ENCODE assay signal across 11 mouse cellular contexts in the genomic region with DNA sequence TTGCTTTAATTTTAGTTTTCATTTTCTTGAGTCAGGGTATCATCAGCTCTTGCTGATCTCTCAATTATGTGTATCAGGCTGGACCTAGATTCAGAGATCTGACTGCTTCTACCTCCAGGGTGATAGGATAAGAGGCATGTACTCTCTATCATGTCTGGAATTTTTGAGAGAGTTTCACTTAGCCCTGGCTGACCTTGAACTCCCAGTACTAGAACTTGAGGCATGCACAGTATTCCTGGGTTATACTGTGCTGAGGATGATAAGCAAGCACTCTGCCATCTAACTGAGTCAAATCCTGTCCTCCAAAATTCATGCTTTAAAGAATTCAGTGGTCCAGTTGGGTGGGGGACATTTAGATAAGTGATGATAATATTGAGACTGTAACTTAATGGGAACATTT. TPM values are rescaled to one million over a fixed set of nuclear protein-coding genes. Genes with fewer than 3 reads are reported as not detected.
DNase-seq lines count a peak whose midpoint lies in the region; ATAC-seq and TF ChIP-seq lines count a peak whose summit lies in the region.
"Had no signal": no experiment of that assay in that cellular context is flagged by ENCODE, and none has a peak within 500 bp of the region (broad histone marks: within the 10 kb centered on the region; RNA-seq: fewer than 3 reads in every experiment).

No protein-coding gene starts in this region.

- peaks cover 22% of the 10 kb centered on the region for H3K36me3 ChIP-seq in heart, embryonic 10.5 days
- H3K36me3 ChIP-seq in lung, embryonic 16.5 days (ENCODE audit: control insufficient read depth, insufficient read depth, low read length), result peaks cover 6% of the 10 kb centered on the region
- peaks cover 21% of the 10 kb centered on the region for H3K36me3 ChIP-seq in liver, embryonic 15.5 days (replicated peaks)

- ATAC-seq in lung, embryonic 16.5 days (ENCODE audit: low read depth), result no peak
- no peak for ATAC-seq in liver, embryonic 15.5 days (ENCODE audit: insufficient read depth)
- no peak for ATAC-seq in erythroid progenitor cell, adult 5-6 weeks (replicated peaks; ENCODE audit: low FRiP score, poor library complexity, severe bottlenecking)
- no peak for ATAC-seq in cerebellum, adult (ENCODE audit: insufficient number of reproducible peaks, low FRiP score, low TSS enrichment)

- H3K4me1 ChIP-seq in heart, embryonic 10.5 days, result peaks cover 13% of the 10 kb centered on the region
- peaks cover 11% of the 10 kb centered on the region for H3K4me1 ChIP-seq in lung, embryonic 16.5 days (replicated peaks; ENCODE audit: control insufficient read depth, insufficient read depth, low read length)
- no peaks in the 10 kb centered on the region for H3K4me1 ChIP-seq in embryonic fibroblast, embryonic 13.5 days (ENCODE audit: control insufficient read depth, insufficient read depth, low read length)
- peaks cover 29% of the 10 kb centered on the region for H3K4me1 ChIP-seq in liver, embryonic 15.5 days (replicated peaks)

- no peaks in the 10 kb centered on the region for H3K27me3 ChIP-seq in heart, embryonic 10.5 days (ENCODE audit: insufficient read depth, poor library complexity, severe bottlenecking)
- no peaks in the 10 kb centered on the region for H3K27me3 ChIP-seq in lung, embryonic 16.5 days (ENCODE audit: control insufficient read depth, insufficient read depth, low read depth, low read length)
- H3K27me3 ChIP-seq in liver, embryonic 15.5 days, result no peaks in the 10 kb centered on the region

- peak overlapping the region; percentile 93 for H3K4me3 ChIP-seq in heart, embryonic 10.5 days
- H3K4me3 ChIP-seq in lung, embryonic 16.5 days (ENCODE audit: low read length), result no peak overlapping the region
- peak overlapping the region; percentile 80 for H3K4me3 ChIP-seq in embryonic fibroblast, embryonic 13.5 days (ENCODE audit: insufficient read depth, low read length)
- H3K4me3 ChIP-seq in liver, embryonic 15.5 days (replicated peaks), result peak overlapping the region; percentile 93

- TF ChIP-seq POLR2A in embryonic fibroblast, embryonic 13.5 days (IDR thresholded peaks at IDR 0.05; ENCODE audit: low read depth, low read length), result no peak

- H3K27ac ChIP-seq in heart, embryonic 10.5 days, result no peak overlapping the region
- H3K27ac ChIP-seq in lung, embryonic 16.5 days (ENCODE audit: low read length), result 0 out of 2 replicates have a peak overlapping the region, but pooled peaks have one; percentile 13
- H3K27ac ChIP-seq in embryonic fibroblast, embryonic 13.5 days (ENCODE audit: insufficient read depth, low read length), result no peak overlapping the region
- peak overlapping the region; percentile 99; the same call in 1 of the 2 replicates for H3K27ac ChIP-seq in liver, embryonic 15.5 days (replicated peaks)

- TF ChIP-seq CTCF in embryonic fibroblast, embryonic 13.5 days (IDR thresholded peaks at IDR 0.05; ENCODE audit: borderline replicate concordance, insufficient read depth, low read length), result no peak

- no peak for DNase-seq in heart, embryonic 10.5 days (ENCODE audit: low spot score)
- DNase-seq in heart, adult 8-10 months (ENCODE audit: low spot score), result no peak
- no peak for DNase-seq in lung, postnatal 10 days
- DNase-seq: cerebellum, adult 8-10 months; gastrocnemius, postnatal 36 days; layer of hippocampus, postnatal 36 days had no signal

- H3K9me3 ChIP-seq in heart, embryonic 10.5 days, result no peaks in the 10 kb centered on the region
- no peaks in the 10 kb centered on the region for H3K9me3 ChIP-seq in lung, embryonic 16.5 days (ENCODE audit: control insufficient read depth, low read length)
- H3K9me3 ChIP-seq in liver, embryonic 15.5 days (replicated peaks), result no peaks in the 10 kb centered on the region

- no peak overlapping the region for H3K9ac ChIP-seq in lung, embryonic 16.5 days (ENCODE audit: low read length)
- H3K9ac ChIP-seq in liver, embryonic 15.5 days, result 0 out of 2 replicates have a peak overlapping the region, but pooled peaks have one; percentile 6

- peak overlapping the region; percentile 86 for H3K4me2 ChIP-seq in lung, embryonic 16.5 days (ENCODE audit: low read depth, low read length)
- H3K4me2 ChIP-seq in liver, embryonic 15.5 days, result peak overlapping the region; percentile 80

RNA-seq across cellular contexts. Expression of a gene that starts 11.4 kb away (rescaled TPM):
- polyA plus RNA-seq in heart, embryonic 10.5 days (2016; fragmentation: Nextera tagmentation; extraction: Ambion mirVana), result 39.8 and 54.8 TPM in 2 replicates
- 10 to 100 TPM; 25.1 to 41.8 (median 30.5) TPM for total RNA-seq in heart, adult 8-10 months (2022)
- 56.1 and 57.9 TPM in 2 replicates for polyA plus RNA-seq in lung, embryonic 16.5 days (2015; fragmentation: Nextera tagmentation; extraction: Ambion mirVana)
- 49.3 and 52.0 TPM in 2 replicates for polyA plus RNA-seq in embryonic fibroblast, embryonic 13.5 days (2011; ENCODE audit: insufficient read length, low read depth, missing spikeins)
- polyA plus RNA-seq in liver, embryonic 15.5 days (2015; fragmentation: Nextera tagmentation; extraction: Ambion mirVana), result 26.2 and 27.9 TPM in 2 replicates
- total RNA-seq in erythroid progenitor cell, adult 5-6 weeks (2015; ENCODE audit: low replicate concordance), result 122 and 125 TPM in 2 replicates
- total RNA-seq in erythroid progenitor cell, adult 5-6 weeks (2017; ENCODE audit: low replicate concordance), result 77.9 and 98.0 TPM in 2 replicates

RNA-seq across cellular contexts. Expression of a gene that starts 17.6 kb away (rescaled TPM):
- 6.7 and 9.4 TPM in 2 replicates for polyA plus RNA-seq in heart, embryonic 10.5 days (2016; fragmentation: Nextera tagmentation; extraction: Ambion mirVana)
- total RNA-seq in heart, adult 8-10 months (2022), result 1 to 10 TPM; 2.5 to 5.9 (median 3.7) TPM
- polyA plus RNA-seq in lung, embryonic 16.5 days (2015; fragmentation: Nextera tagmentation; extraction: Ambion mirVana), result 5.1 and 5.5 TPM in 2 replicates
- polyA plus RNA-seq in embryonic fibroblast, embryonic 13.5 days (2011; ENCODE audit: insufficient read length, low read depth, missing spikeins), result 4.4 and 8.5 TPM in 2 replicates
- polyA plus RNA-seq in liver, embryonic 15.5 days (2015; fragmentation: Nextera tagmentation; extraction: Ambion mirVana), result 0.37 and 0.47 TPM in 2 replicates
- not detected in 2 replicates for total RNA-seq in erythroid progenitor cell, adult 5-6 weeks (2015; ENCODE audit: low replicate concordance)
- not detected in 2 replicates for total RNA-seq in erythroid progenitor cell, adult 5-6 weeks (2017; ENCODE audit: low replicate concordance)

RNA-seq across cellular contexts. Expression of a gene that starts 28.9 kb away (rescaled TPM):
- polyA plus RNA-seq in heart, embryonic 10.5 days (2016; fragmentation: Nextera tagmentation; extraction: Ambion mirVana), result 14.5 and 14.9 TPM in 2 replicates
- total RNA-seq in heart, adult 8-10 months (2022), result 1 to 10 TPM; 3.5 to 7.3 (median 5.5) TPM
- 12.1 and 13.1 TPM in 2 replicates for polyA plus RNA-seq in lung, embryonic 16.5 days (2015; fragmentation: Nextera tagmentation; extraction: Ambion mirVana)
- 6.4 and 8.6 TPM in 2 replicates for polyA plus RNA-seq in embryonic fibroblast, embryonic 13.5 days (2011; ENCODE audit: insufficient read length, low read depth, missing spikeins)
- polyA plus RNA-seq in liver, embryonic 15.5 days (2015; fragmentation: Nextera tagmentation; extraction: Ambion mirVana), result 1.3 and 1.4 TPM in 2 replicates
- total RNA-seq in erythroid progenitor cell, adult 5-6 weeks (2015; ENCODE audit: low replicate concordance), result not detected in 2 replicates
- total RNA-seq in erythroid progenitor cell, adult 5-6 weeks (2017; ENCODE audit: low replicate concordance), result not detected in 2 replicates

Comparison
In these comparisons a context has a peak if more than half of its experiments do, and no peak if none do; other contexts are left out.
1. H3K27ac ChIP-seq: peak in lung, embryonic 16.5 days (single experiment) and liver, embryonic 15.5 days (single experiment); none in heart, embryonic 10.5 days (single experiment) and embryonic fibroblast, embryonic 13.5 days (single experiment).